Mouse (Mus musculus): ENCODE data around the gene Cyp4f39.
"Not testable (repeated sequence)": the region's sequence is repeated elsewhere in the genome, so short reads cannot be mapped to it uniquely, and the experiment has no call there.

Cyp4f39 gene

GRCm38 (mm10) chr17:32532356-32532755 is 79.8 kb downstream of the Cyp4f39 start:
- not testable (repeated sequence) for DNase-seq (ENCODE audit: low spot score)

- no peak for DNase-seq (ENCODE audit: low spot score)
These were observed 81.5 kb downstream of the Cyp4f39 start for GRCm38 (mm10) chr17:32534068-32534467.

GRCm38 (mm10) chr17:32536051-32536866 is 83.7 kb downstream of the Cyp4f39 start, which contains the start of gene Cyp4f16:
Gene Cyp4f16 (plus strand): TSS chr17:32536558.
- peak; percentile 40 for DNase-seq (ENCODE audit: low spot score)

GRCm38 (mm10) chr17:32536867-32537250 is 84.3 kb downstream of the Cyp4f39 start:
- DNase-seq (ENCODE audit: low spot score): no peak

All from spleen, adult 12 weeks (tissue).